Mouse (Mus musculus): ENCODE results near the gene Rxrb.

The Rxrb gene

DNA sequence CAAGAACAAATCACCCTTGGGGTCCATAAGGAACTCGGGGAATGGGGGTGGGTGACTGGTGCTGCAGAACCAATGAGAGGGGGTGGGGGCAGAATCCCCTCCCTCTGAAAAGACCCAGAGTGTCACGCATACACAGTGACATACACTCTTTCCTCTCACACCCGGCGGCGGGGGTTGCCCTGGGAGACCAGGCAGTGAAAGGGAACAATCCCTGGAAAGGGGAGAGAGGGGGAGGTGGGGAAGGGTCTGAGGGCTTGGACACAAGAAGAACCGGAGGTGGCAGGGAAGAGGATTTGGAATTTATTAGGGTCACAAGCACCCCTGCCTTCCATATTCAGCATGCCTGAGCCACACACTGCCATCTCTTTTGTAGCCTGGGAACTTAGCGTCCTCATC, 5.9 kb upstream of the Rxrb start:
- peak; percentile 64 for DNase-seq (ENCODE audit: low spot score)

DNA sequence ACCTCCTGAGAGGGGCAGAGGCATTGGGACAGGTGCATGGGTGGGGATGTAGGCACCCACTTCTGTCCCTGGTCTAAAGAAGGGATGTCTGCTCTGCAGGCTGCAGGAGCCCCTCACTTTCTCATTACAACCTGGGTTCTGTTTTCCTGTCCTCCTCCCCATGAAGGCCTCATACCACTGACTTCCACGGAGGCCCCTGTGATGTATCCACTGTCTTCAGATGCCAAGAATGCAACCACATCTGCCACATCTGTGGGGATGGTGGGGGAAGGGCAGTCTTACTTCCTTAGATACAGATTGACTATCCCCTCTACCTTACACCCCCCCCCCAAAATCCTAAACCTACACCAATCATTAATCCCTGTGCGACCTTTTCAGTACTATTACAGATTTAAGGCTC, 5.4 kb upstream of the Rxrb start:
- DNase-seq (ENCODE audit: low spot score): no peak

DNA sequence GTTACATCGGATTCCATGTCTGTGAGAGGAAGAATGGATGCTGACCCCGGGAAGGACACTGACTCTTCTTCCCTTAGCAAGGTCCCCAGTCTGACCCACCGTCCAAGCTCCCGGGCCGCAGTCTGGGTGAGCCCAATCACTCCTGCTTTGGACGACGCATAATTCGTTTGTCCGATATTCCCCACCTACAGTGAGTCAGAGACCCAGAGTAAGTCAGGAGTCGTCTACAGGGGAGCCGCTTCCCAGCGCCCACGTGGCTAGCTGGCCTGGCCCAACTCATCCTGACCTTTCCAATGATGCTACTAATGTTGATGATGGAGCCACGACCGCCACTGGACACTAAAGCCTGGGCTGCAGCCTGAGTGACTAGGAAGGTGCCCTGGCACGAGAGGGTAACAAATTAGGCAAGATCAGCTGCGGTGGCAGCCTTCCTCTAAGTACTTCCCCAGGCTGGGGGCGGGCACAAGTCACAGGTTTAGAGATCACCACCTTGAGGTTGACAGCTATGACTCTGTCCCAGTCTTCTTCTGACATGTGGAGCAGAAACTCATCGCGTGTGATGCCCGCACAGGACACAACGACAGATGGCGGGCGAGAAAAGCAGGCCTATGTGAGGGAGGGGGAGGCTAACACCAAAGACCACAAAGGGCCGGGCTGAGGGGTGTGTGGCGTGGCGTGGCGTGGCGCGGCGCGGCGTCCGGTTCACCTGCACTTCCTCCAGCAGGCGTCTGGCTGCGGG, 4.5 kb upstream of the Rxrb start:
- peak; percentile 42 for DNase-seq (ENCODE audit: low spot score)

DNA sequence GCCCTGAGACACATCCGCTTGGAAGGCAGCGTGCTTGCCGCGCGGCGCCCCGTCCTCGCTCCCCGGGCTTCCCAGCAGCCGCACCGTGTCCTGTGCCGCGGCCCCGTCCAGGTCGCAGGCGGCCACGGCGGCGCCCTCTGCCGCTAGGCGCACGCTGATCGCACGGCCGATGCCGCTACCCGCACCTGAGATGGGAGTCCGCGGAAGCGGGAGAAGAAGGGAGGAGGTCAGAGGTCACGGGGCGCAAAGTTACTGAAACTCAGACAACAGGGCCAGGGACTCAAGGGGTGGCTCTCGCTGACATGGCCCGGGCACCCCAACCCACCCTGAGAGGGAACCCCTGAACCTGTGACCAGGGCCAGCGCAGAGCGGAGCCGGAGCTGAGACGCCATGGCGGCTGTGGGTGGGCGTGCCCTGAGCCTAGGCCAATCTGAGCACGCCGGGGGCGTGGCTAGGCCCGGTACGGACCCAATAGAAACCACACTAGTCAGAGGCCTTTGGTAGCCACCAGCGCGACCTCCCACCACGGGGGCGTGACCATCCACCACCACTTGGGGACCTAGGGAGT, 3.9 kb upstream of the Rxrb start, which contains the start of gene H2-Ke6:
TSS of gene H2-Ke6 (minus strand) at position 405 of the 568 bp plus-strand sequence.
- peak; percentile 96 for DNase-seq (ENCODE audit: low spot score)

DNA sequence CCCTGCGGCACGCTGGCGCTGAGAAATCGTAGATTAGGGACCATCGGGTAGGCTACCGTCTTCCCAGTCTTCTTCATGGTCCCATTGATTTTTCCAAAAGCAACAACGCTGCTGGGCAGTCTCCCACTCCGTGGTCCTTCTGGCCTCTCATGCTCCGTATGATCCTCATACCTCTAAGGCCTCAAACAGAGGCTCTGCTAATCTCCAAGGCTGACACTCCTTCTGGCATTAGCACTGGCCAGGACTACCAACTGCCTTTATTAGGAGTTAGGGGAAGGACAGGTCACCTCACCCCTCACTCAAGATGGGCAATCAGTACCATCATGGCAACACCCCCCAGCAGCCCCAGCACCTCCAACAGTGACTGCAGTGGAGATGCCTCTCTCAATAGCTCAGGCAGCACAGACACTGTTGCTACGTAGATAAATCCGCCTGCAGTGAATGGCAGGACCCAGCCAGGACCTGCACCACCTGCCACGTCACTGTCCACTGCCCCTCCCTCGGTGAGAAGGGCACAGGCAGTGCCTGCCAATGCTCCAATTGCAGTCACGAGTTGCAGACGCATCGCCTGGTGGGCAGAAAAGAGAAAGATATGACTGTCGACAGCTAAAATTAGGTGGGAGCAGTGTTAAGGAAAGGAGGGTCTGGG, 3.0 kb upstream of the Rxrb start:
- DNase-seq (ENCODE audit: low spot score): no peak

DNA sequence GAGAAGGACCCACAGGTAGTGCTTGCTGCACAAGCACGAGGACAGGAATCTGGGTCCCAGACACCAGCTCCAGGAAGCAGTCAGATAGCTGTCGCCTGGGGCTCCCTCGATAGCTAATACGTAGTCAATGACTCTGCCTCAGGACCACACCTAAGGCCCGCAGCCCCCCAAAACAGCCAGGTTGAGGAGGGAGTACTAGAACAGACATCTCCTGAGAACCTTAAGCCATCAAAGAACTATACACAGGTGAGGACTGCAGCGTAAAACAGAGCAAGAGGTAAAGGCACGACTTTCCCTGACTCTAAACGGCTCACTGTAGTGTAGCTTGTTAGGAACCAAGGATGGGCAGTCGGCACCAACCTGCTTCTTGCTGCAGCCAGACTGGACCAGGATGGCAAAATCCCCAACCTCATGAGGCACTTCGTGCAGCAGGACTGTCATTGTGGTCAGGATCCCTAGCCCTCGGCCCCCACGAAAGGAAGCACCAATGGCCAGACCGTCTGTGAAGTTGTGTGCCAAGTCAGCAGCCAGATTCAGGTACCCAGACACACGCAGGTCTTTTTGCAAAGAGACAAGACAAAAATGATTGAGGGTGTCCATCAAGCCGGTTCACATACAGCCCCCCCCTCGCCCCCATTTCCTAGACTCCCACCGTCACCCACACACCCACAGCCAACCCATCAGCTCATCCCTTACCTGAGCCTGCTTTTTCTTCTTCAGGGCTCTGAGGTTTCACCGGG, 2.3 kb upstream of the Rxrb start:
- DNase-seq (ENCODE audit: low spot score): no peak

DNA sequence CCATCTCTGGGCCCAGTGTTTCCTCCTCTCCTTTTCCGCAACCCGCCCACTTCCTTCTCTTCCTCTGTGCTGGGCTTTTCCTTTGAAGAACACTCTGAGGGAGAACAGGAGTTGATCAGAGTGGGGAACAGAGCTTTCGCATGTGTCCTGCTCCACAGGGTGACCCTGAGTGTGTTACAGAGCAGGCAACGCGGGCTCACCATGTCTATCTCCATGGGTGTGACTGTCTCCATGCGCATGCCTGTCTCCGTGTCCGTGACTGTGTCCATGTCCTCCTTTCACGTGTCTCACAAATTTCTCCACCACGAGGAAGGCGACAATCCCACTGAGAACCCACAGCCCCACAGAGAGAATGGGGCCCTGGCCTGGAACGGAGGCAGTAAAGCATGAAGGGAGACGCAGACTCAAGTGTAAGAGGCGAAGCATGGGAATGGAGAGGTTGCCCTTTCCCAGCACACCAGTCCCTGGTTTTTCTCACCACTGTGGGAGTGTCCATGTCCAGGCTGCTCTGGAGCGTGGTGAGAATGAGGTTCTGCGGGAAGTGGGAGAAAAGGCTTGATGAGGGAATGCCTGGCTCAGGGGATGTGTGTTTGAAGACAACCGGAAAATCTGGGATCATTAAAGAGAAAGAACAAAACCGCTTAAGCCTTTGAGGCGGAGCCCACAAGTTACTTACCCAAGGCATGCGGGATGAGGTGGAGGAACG, 1.6 kb upstream of the Rxrb start:
- no peak for DNase-seq (ENCODE audit: low spot score)

DNA sequence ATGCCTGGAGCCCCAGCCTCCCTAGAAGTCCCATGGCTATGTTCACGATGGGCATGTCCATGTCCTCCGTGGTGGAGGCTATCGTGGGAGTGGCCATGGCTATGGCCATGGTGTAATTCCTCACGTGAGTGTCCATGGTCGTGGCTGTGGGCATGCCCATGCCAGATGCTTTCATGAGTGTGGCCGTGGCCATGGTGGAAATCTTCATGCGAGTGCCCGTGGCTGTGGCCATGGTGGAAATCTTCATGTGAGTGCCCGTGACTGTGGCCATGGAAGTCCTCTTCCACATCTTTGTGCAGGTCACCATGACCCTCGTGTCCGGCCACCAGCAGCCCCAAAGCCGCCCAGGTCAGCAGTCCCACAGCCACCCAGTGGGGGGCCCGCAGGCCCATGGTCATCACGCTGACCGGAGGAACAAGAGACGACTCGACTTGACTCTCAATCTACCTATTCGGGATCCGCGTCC, 718 bp upstream of the Rxrb start:
- DNase-seq (ENCODE audit: low spot score): no peak

DNA sequence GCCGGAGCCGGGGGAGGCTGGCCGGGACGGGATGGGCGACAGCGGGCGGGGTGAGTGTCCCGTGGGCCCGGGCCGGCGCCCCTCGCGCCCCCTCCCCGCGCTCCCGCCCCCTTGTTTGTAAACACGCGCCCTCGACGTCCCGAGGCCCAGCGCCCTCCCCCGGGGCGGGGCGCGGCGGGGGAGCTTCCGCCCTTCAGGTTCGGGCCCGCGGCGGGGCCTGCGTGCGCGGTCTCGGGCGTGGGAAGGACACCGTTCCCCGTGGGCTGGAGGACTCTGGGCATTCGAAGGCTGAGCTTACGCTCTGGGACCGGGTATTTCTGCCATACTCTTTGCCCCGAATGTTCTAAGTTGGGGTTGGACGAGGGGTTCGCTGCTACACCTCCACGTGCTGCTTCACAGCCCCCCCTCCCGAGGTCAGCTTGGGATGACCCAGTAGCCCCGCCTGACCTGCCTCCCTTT, 591 bp downstream of the Rxrb start:
- DNase-seq (ENCODE audit: low spot score): no peak

DNA sequence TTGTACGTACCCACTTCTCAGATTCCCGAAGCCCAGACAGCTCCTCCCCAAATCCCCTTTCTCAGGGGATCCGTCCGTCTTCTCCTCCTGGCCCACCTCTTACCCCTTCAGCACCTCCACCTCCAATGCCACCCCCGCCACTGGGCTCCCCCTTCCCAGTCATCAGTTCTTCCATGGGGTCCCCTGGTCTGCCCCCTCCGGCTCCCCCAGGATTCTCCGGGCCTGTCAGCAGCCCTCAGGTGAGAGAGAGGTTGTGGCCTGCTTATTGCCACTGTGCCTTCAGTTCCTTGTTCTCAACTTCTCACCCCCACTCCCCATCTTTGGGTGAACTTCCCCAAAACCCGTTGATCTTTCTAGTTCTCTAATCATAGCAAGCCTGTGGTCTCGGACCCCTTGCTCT, 1.2 kb downstream of the Rxrb start:
- no peak for DNase-seq (ENCODE audit: low spot score)

DNA sequence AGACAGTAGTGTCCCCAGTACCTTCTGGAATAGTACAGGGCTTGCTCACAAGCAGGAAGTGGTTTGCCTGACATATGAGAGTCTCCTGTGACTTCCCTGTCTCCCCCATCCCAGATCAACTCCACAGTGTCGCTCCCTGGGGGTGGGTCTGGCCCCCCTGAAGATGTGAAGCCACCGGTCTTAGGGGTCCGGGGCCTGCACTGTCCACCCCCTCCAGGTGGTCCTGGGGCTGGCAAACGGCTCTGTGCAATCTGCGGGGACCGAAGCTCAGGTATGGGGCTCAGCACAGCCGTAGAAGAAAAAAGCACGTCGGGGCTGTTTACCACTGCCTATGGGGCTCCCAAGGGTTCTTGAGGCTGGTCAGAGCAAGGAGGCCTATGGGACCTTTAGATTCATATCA, 1.8 kb downstream of the Rxrb start:
- DNase-seq (ENCODE audit: low spot score): no peak

DNA sequence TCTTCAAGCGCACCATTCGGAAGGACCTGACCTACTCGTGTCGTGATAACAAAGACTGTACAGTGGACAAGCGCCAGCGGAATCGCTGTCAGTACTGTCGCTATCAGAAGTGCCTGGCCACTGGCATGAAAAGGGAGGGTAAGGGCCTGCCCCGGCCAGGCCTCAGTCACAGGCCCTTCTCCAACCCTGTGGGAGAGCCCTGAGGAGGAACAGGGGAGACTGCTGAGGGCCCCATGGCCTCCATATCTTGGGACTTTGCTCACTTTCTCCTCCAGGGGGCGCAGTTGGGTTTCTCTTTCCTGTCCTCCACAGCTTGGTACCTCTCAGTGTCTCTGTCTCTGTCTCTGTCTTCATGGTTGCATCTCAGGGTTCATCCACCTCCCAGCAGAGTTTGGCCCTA, 2.5 kb downstream of the Rxrb start:
- peak; percentile 81 for DNase-seq (ENCODE audit: low spot score)

DNA sequence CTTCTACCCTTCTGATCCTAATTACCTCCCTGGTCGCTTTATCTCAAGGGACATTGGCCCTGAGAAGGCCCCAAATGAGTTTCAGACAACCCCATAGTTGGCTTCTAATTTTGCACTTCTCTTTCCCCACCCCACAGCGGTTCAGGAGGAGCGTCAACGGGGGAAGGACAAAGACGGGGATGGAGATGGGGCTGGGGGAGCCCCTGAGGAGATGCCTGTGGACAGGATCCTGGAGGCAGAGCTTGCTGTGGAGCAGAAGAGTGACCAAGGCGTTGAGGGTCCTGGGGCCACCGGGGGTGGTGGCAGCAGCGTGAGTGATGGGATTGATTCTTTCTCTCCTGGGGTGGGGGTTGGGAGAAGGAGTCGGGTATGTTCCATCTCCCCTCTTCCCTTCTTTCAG, 3.9 kb downstream of the Rxrb start:
- no peak for DNase-seq (ENCODE audit: low spot score)

DNA sequence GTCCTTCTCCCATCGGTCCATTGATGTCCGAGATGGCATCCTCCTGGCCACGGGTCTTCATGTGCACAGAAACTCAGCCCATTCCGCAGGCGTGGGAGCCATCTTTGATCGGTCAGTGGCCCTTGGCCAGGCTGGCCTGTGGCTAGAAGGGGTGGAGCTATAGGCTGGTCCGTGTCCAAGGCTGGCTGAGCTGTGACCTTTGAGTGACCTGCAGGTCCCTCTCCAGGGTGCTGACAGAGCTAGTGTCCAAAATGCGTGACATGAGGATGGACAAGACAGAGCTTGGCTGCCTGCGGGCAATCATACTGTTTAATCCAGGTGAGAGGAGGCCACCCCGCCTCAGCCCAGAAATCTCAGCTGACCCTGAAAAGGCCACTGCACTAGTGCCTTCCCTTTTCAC, 5.0 kb downstream of the Rxrb start:
- no peak for DNase-seq (ENCODE audit: low spot score)

DNA sequence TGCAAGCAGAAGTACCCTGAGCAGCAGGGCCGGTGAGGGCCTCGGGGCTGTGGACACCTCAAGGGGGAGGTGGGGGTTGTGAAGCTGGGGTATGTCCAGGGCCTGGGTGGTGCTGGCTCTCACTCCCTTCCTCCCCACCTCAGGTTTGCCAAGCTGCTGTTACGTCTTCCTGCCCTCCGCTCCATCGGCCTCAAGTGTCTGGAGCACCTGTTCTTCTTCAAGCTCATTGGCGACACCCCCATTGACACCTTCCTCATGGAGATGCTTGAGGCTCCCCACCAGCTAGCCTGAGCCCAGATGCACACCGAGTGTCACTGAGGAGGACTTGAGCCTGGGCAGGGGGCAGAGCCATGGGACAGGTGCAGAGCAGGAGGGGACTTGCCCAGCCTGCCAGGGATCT, 5.6 kb downstream of the Rxrb start:
- DNase-seq (ENCODE audit: low spot score): no peak

DNA sequence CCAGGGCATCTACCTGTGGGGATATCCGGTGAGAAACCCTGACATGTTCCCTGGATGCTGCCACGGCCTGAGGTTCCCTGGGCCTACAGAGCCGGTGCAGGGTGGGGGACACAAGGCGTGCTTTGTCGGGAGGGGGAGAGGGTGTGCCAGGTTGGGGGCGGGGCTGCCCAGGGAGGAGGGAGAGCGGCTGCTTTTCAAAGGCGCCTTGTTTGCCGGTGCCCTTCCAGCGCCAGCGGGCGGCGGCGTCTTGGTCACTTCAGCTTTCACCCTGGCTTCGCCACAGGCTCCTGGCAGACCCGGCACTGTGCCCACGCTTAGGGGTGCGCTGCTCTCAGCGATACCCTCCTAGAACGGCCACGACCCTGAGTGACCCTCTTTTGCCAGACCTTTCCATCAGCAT, 6.8 kb downstream of the Rxrb start:
- DNase-seq (ENCODE audit: low spot score): no peak

DNA sequence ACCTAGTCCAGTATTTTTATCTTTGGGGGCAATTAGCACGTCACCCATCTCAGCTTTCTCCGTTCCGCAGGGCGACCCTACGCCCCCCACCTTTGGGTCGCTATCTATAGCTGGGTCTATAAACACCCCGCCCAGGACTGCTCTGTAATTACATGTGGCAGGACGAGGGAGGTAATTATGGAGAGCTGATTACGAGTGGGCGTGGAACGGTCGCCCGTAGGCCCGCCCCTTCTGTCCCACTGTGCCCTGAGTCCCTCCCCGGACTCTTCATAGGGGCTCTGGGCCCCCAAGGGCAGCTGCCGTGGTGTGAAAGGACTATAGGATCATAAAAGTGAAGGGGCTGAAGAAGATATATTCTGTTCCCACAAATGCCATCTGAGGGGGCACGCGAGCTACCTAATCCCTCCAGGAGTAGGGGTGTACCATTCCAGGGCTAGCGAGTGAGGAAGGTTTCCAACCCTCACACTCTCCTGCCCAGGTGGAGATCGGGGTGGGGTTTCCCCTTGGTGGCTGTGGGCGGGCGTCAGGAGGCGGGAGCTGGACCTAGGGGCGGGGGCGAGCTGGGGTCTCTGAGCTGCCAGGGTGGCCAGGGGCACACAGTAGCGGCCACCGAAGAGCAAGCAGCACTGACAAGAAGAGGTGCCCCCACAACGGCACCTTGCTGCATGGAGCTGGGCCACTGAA, 7.4 kb downstream of the Rxrb start, which contains the start of gene Col11a2:
TSS of gene Col11a2 (plus strand) at position 560 of the 684 bp plus-strand sequence.
- DNase-seq (ENCODE audit: low spot score): peak; percentile 42

DNA sequence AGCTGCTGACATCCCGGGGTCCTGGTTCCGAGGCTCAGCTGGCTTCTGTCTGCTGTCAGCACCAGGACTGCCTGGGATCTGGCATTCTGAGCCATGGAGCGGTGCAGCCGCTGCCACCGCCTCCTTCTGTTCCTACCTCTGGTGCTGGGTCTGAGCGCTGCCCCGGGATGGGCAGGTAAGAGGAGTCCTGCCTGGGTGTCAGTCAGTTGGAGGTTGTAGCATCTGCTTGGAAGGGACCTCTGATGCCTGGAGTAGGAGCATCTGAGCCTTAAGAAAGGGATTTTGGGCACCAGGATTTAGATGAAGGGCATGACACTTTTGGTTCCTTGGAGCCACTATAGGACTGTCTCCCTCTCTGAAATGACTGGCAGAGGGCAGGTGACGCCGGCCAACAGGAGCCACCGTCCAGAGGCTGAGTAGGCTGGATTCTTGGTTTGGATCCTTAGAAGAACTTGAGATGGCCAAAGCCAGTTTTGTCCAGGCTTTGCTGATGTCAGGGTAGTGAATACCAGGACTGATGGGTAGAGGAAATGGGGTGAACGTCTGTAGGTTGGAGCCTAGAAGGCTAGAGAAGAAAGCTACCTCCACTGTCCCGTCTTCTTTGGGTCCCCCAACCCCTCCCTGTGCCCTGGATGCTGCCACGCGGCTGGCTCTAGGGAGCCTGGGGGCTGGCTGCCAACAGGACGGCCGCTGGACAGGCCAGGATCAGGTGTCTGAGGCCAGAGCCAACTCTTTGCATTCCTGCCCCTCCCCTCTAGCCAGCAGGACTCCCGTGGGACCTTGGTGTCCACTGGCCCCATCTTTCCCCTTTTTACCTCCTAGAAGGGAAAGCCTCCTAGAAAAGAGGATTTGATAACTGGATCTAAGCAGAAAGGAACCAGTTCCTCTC, 8.2 kb downstream of the Rxrb start:
- DNase-seq (ENCODE audit: low spot score): no peak

DNA sequence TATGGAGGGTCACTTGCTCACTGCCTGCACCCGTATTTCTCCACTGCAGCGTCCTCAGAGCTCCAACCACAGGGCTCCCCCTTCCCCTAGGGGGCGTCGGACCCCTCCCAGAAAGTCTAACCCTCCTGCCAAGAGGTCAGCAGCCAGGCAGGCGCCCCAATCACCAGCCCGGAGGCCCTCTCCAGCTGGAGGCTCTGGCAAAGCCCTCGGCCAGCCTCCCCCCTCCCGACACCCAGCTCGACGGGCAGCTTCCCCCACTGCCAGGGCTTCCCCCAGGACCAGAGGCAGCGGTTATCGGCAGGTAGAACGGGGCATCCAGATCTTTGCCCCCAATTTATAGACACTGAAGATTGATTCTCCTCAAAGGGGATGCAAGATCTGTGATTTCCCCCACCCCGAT, 14.3 kb downstream of the Rxrb start:
- no peak for DNase-seq (ENCODE audit: low spot score)

DNA sequence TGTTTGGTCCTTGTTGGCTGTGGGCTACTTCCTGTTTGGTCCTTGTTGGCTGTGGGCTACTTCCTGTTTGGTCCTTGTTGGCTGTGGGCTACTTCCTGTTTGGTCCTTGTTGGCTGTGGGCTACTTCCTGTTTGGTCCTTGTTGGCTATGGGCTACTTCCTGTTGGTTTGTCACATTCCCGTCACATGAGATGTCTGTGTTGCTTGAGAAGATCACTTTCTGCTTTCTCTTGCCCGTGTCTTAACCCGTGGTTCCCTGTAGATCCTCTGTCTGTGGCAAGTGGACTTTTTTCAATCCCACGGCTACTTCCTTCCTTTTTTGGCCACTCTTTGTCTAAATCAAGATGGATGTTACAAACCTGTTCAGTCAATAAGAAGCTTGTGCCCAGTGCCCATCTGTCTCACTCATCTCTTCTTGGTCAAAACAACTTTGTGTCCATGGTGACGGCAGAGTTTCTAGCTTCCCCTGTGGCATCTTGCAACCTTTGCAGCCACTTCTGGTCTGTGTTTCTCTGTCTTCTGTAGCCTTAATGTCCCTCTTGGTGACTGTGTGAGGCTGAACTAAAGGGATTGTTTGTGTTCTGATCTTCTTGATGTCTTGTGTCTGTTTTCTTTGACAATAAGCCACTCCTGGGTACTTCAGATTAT, 15.9 kb downstream of the Rxrb start:
- DNase-seq (ENCODE audit: low spot score): no peak
